ENCODE assay signal across 8 mouse cellular contexts in genomic region chr12:31996877-31997276, GRCm38 (mm10). TPM values are rescaled to one million over a fixed set of nuclear protein-coding genes. Genes with fewer than 3 reads are reported as not detected.
A peak's percentile ranks its signal among the peaks of the same experiment; 100 is the strongest.
DNase-seq lines count a peak whose midpoint lies in the region; ATAC-seq lines count a peak whose summit lies in the region.
"Had no signal": no experiment of that assay in that cellular context is flagged by ENCODE, and none has a peak within 500 bp of the region (broad histone marks: within the 10 kb centered on the region; RNA-seq: fewer than 3 reads in every experiment).

No protein-coding gene starts in this region.

- no peak overlapping the region for H3K4me2 ChIP-seq in heart, embryonic 15.5 days

- no peak overlapping the region for H3K4me3 ChIP-seq in heart, embryonic 15.5 days
- H3K4me3 ChIP-seq: limb, embryonic 10.5 days had no signal

- no peaks in the 10 kb centered on the region for H3K36me3 ChIP-seq in heart, embryonic 15.5 days
- H3K36me3 ChIP-seq: limb, embryonic 10.5 days had no signal

- WGBS in heart, embryonic 15.5 days: 43% methylated on average over 5 of the region's 5 CpGs

- H3K27me3 ChIP-seq in heart, embryonic 15.5 days: no peaks in the 10 kb centered on the region

- peak; percentile 87 for DNase-seq in 3T3-L1 (ENCODE audit: low read depth, low spot score)
- DNase-seq in CD4-positive, CD25-positive, alpha-beta regulatory T cell, adult 2 months (ENCODE audit: low read depth, low spot score): peak; percentile 71
- DNase-seq in lung, postnatal 36 days: peak; percentile 61
- no peak for DNase-seq in layer of hippocampus, adult 9-11 months
- no peak for DNase-seq in cerebellum, adult 8-10 months
- no peak for DNase-seq in ovary, postnatal 10 days (ENCODE audit: low spot score)

- peak overlapping the region; percentile 7; the same call in 1 of the 2 replicates for H3K27ac ChIP-seq in heart, embryonic 15.5 days
- H3K27ac ChIP-seq: limb, embryonic 10.5 days had no signal

- H3K9ac ChIP-seq in heart, embryonic 15.5 days: no peak overlapping the region

- peaks cover 30% of the 10 kb centered on the region for H3K4me1 ChIP-seq in heart, embryonic 15.5 days (replicated peaks)
- H3K4me1 ChIP-seq: limb, embryonic 10.5 days had no signal

- H3K9me3 ChIP-seq in heart, embryonic 15.5 days (replicated peaks): no peaks in the 10 kb centered on the region
- H3K9me3 ChIP-seq: limb, embryonic 10.5 days had no signal

- ATAC-seq in heart, embryonic 15.5 days (replicated peaks; ENCODE audit: insufficient number of reproducible peaks, insufficient read depth, low FRiP score, low read depth): no peak

RNA-seq across cellular contexts. Expression of gene Hbp1, which starts 46.5 kb away (rescaled TPM):
- 93.5 and 100 TPM in 2 replicates for polyA plus RNA-seq in heart, embryonic 15.5 days (2015; fragmentation: Nextera tagmentation; extraction: Ambion mirVana)

Comparison
In these comparisons a context has a peak if more than half of its experiments do, and no peak if none do; other contexts are left out.
1. DNase-seq: peak in 3T3-L1 (single experiment), CD4-positive, CD25-positive, alpha-beta regulatory T cell, adult 2 months (single experiment) and lung, postnatal 36 days (single experiment); none in layer of hippocampus, adult 9-11 months (single experiment), cerebellum, adult 8-10 months (single experiment) and ovary, postnatal 10 days (single experiment).